Mouse (Mus musculus) liver, postnatal 0 days (tissue): ENCODE data around the gene Fkbp11.

ENCODE experiments used
- CTCF ChIP-seq: sonication (generic); IDR thresholded peaks from 2 replicates; pipeline ENCODE4 v1.5.1; 2016; ENCODE audit warnings: antibody characterized with exemption, low read depth
- EP300 ChIP-seq: IDR thresholded peaks from 2 replicates; pipeline ENCODE4 v1.6.1; 2016; ENCODE audit warnings: antibody characterized with exemption, low read depth, mild to moderate bottlenecking

GRCm38 (mm10) chr15:98696216-98696615, 31.8 kb downstream of the Fkbp11 start:
- TF ChIP-seq CTCF (no peak), EP300 (no peak)
